Mouse (Mus musculus): ENCODE measurements around the gene Ppp1r1b. TPM values are rescaled to one million over a fixed set of nuclear protein-coding genes. Genes with fewer than 3 reads are reported as not detected.

The Ppp1r1b gene
- polyA plus RNA-seq, 1 experiment from 2014 or later = 1.6 TPM

- Histone ChIP-seq H3K9me3 (replicated peaks) (no peaks in the 10 kb centered on the region), H3K27me3 (ENCODE audit: low read depth, poor library complexity, severe bottlenecking) (peaks cover 100% of the 10 kb centered on the region), H3K4me1 (peaks cover 49% of the 10 kb centered on the region), H3K27ac (replicated peaks) (no peak overlapping the region), H3K36me3 (no peaks in the 10 kb centered on the region), H3K4me3 (no peak overlapping the region)
- 62% methylated on average over 2 of the region's 2 CpGs for WGBS
- DNase-seq (ENCODE audit: low spot score) = no peak
Observed at GRCm38 (mm10) chr11:98330745-98331204, 17.4 kb upstream of the Ppp1r1b start.

- Histone ChIP-seq H3K36me3 (no peaks in the 10 kb centered on the region), H3K4me1 (peaks cover 49% of the 10 kb centered on the region), H3K27ac (replicated peaks) (no peak overlapping the region), H3K4me3 (no peak overlapping the region), H3K9me3 (replicated peaks) (no peaks in the 10 kb centered on the region), H3K27me3 (ENCODE audit: low read depth, poor library complexity, severe bottlenecking) (peaks cover 100% of the 10 kb centered on the region)
- WGBS = 45% methylated on average over 1 of the region's 1 CpGs
- DNase-seq (ENCODE audit: low spot score) = no peak
Observed at GRCm38 (mm10) chr11:98331401-98331800, 16.8 kb upstream of the Ppp1r1b start.

- Histone ChIP-seq H3K27ac (replicated peaks) (no peak overlapping the region), H3K4me3 (no peak overlapping the region), H3K36me3 (no peaks in the 10 kb centered on the region), H3K27me3 (ENCODE audit: low read depth, poor library complexity, severe bottlenecking) (peaks cover 100% of the 10 kb centered on the region), H3K4me1 (peaks cover 43% of the 10 kb centered on the region), H3K9me3 (replicated peaks) (no peaks in the 10 kb centered on the region)
- no peak for DNase-seq (ENCODE audit: low spot score)
- WGBS = 81% methylated on average over 3 of the region's 3 CpGs
Observed at GRCm38 (mm10) chr11:98332186-98332585, 16.0 kb upstream of the Ppp1r1b start.

GRCm38 (mm10) chr11:98332841-98333240 lies 15.4 kb upstream of the Ppp1r1b start:
- H3K9me3 ChIP-seq (replicated peaks) = no peaks in the 10 kb centered on the region
- peaks cover 37% of the 10 kb centered on the region for H3K4me1 ChIP-seq
- no peak overlapping the region for H3K27ac ChIP-seq (replicated peaks)
- peaks cover 100% of the 10 kb centered on the region for H3K27me3 ChIP-seq (ENCODE audit: low read depth, poor library complexity, severe bottlenecking)
- DNase-seq (ENCODE audit: low spot score) = no peak
- WGBS = 77% methylated on average over 4 of the region's 4 CpGs
- no peak overlapping the region for H3K4me3 ChIP-seq
- H3K36me3 ChIP-seq = no peaks in the 10 kb centered on the region

- Histone ChIP-seq H3K4me3 (no peak overlapping the region), H3K4me1 (peaks cover 33% of the 10 kb centered on the region), H3K27ac (replicated peaks) (no peak overlapping the region), H3K36me3 (no peaks in the 10 kb centered on the region), H3K27me3 (ENCODE audit: low read depth, poor library complexity, severe bottlenecking) (peaks cover 100% of the 10 kb centered on the region), H3K9me3 (replicated peaks) (no peaks in the 10 kb centered on the region)
- DNase-seq (ENCODE audit: low spot score) = no peak
- WGBS = 79% methylated on average over 10 of the region's 10 CpGs
Observed at GRCm38 (mm10) chr11:98333263-98333696, 14.9 kb upstream of the Ppp1r1b start.

GRCm38 (mm10) chr11:98333981-98334741 lies 14.0 kb upstream of the Ppp1r1b start:
- WGBS = 4% methylated on average over 30 of the region's 41 CpGs
- Histone ChIP-seq H3K27me3 (ENCODE audit: low read depth, poor library complexity, severe bottlenecking) (peaks cover 100% of the 10 kb centered on the region), H3K27ac (replicated peaks) (peak overlapping the region; percentile 33; the same call in 1 of the 2 replicates), H3K4me1 (peaks cover 33% of the 10 kb centered on the region), H3K4me3 (peak overlapping the region; percentile 39), H3K36me3 (no peaks in the 10 kb centered on the region), H3K9me3 (replicated peaks) (no peaks in the 10 kb centered on the region)
- no peak for DNase-seq (ENCODE audit: low spot score)

GRCm38 (mm10) chr11:98335250-98335649 lies 13.0 kb upstream of the Ppp1r1b start:
- DNase-seq (ENCODE audit: low spot score) = no peak
- peaks cover 32% of the 10 kb centered on the region for H3K4me1 ChIP-seq
- H3K9me3 ChIP-seq (replicated peaks) = no peaks in the 10 kb centered on the region
- H3K36me3 ChIP-seq = no peaks in the 10 kb centered on the region
- H3K27ac ChIP-seq (replicated peaks) = no peak overlapping the region
- H3K4me3 ChIP-seq = no peak overlapping the region
- H3K27me3 ChIP-seq (ENCODE audit: low read depth, poor library complexity, severe bottlenecking) = peaks cover 100% of the 10 kb centered on the region
- 10% methylated on average over 9 of the region's 9 CpGs for WGBS

- Histone ChIP-seq H3K27me3 (ENCODE audit: low read depth, poor library complexity, severe bottlenecking) (peaks cover 100% of the 10 kb centered on the region), H3K36me3 (no peaks in the 10 kb centered on the region), H3K9me3 (replicated peaks) (no peaks in the 10 kb centered on the region), H3K4me1 (peaks cover 32% of the 10 kb centered on the region), H3K27ac (replicated peaks) (no peak overlapping the region), H3K4me3 (no peak overlapping the region)
- no peak for DNase-seq (ENCODE audit: low spot score)
- WGBS = 18% methylated on average over 13 of the region's 13 CpGs
Observed at GRCm38 (mm10) chr11:98336245-98337107, 11.7 kb upstream of the Ppp1r1b start.

- Histone ChIP-seq H3K27ac (replicated peaks) (0 out of 2 replicates have a peak overlapping the region, but pooled peaks have one; percentile 46), H3K27me3 (ENCODE audit: low read depth, poor library complexity, severe bottlenecking) (peaks cover 100% of the 10 kb centered on the region), H3K9me3 (replicated peaks) (no peaks in the 10 kb centered on the region), H3K4me1 (peaks cover 38% of the 10 kb centered on the region), H3K36me3 (no peaks in the 10 kb centered on the region), H3K4me3 (peak overlapping the region; percentile 57)
- WGBS = 1% methylated on average over 56 of the region's 57 CpGs
- DNase-seq (ENCODE audit: low spot score) = no peak
Observed at GRCm38 (mm10) chr11:98338507-98338961, 9.7 kb upstream of the Ppp1r1b start.

GRCm38 (mm10) chr11:98339071-98339501 lies 9.1 kb upstream of the Ppp1r1b start:
- Histone ChIP-seq H3K4me3 (peak overlapping the region; percentile 57), H3K4me1 (peaks cover 33% of the 10 kb centered on the region), H3K27ac (replicated peaks) (no peak overlapping the region), H3K36me3 (no peaks in the 10 kb centered on the region), H3K9me3 (replicated peaks) (no peaks in the 10 kb centered on the region), H3K27me3 (ENCODE audit: low read depth, poor library complexity, severe bottlenecking) (peaks cover 100% of the 10 kb centered on the region)
- DNase-seq (ENCODE audit: low spot score) = no peak
- under 1% methylated on average over 19 of the region's 19 CpGs for WGBS

- peaks cover 26% of the 10 kb centered on the region for H3K4me1 ChIP-seq
- peaks cover 100% of the 10 kb centered on the region for H3K27me3 ChIP-seq (ENCODE audit: low read depth, poor library complexity, severe bottlenecking)
- WGBS = 7% methylated on average over 11 of the region's 11 CpGs
- H3K4me3 ChIP-seq = peak overlapping the region; percentile 57
- no peak for DNase-seq (ENCODE audit: low spot score)
- no peaks in the 10 kb centered on the region for H3K36me3 ChIP-seq
- H3K27ac ChIP-seq (replicated peaks) = no peak overlapping the region
- H3K9me3 ChIP-seq (replicated peaks) = no peaks in the 10 kb centered on the region
Observed at GRCm38 (mm10) chr11:98339679-98340287, 8.4 kb upstream of the Ppp1r1b start.

- Histone ChIP-seq H3K4me3 (no peak overlapping the region), H3K9me3 (replicated peaks) (no peaks in the 10 kb centered on the region), H3K27ac (replicated peaks) (no peak overlapping the region), H3K27me3 (ENCODE audit: low read depth, poor library complexity, severe bottlenecking) (peaks cover 100% of the 10 kb centered on the region), H3K4me1 (peaks cover 27% of the 10 kb centered on the region), H3K36me3 (no peaks in the 10 kb centered on the region)
- no peak for DNase-seq (ENCODE audit: low spot score)
- 4% methylated on average over 4 of the region's 4 CpGs for WGBS
Observed at GRCm38 (mm10) chr11:98340597-98340996, 7.6 kb upstream of the Ppp1r1b start.

All from midbrain, embryonic 10.5 days (tissue).